Mouse (Mus musculus) frontal cortex, adult 2 months (tissue): ENCODE data around the gene Csnka2ip. TPM values are rescaled to one million over a fixed set of nuclear protein-coding genes. Genes with fewer than 3 reads are reported as not detected.

Experiments
- DNase-seq, 2 experiments: peaks; one replicate each; pipeline ENCODE4 v3.0.0; 2022; ENCODE audit warnings: low spot score in 1 of 2; ENCODE audit errors: extremely low spot score in 1 of 2
- polyA plus RNA-seq: library from polyadenylated mRNA; depleted of rRNA; stranded (reverse); fragments of >200 nt; gene quantifications from 2 replicates; pipeline ENCODE4 v1.2.3, GENCODE M21; 2012; rRNA removed

Csnka2ip gene
- polyA plus RNA-seq, result 0.04 and 0.06 TPM in 2 replicates

DNA sequence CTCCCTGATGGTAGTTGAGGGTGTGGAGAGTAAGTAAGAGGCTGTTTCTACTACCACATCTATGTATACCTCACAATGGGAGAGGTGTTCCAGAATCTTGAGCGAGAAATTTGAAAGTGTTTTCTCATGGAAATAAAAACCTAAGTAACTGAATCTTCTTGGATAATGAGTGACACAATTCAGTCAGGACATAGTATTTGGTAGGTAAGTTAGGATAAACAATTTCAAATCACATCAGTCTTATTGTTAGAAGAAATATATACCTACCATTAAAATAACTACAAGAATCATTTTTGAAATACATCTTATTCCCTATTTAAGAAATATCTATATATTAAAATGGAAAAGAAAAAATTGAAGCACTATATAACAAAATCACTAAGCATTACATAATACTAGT is at the start of gene Csnka2ip:
Gene Csnka2ip, minus strand, starts transcription at position 101 of the 400 bp plus-strand sequence.
- DNase-seq, result no peak

DNA sequence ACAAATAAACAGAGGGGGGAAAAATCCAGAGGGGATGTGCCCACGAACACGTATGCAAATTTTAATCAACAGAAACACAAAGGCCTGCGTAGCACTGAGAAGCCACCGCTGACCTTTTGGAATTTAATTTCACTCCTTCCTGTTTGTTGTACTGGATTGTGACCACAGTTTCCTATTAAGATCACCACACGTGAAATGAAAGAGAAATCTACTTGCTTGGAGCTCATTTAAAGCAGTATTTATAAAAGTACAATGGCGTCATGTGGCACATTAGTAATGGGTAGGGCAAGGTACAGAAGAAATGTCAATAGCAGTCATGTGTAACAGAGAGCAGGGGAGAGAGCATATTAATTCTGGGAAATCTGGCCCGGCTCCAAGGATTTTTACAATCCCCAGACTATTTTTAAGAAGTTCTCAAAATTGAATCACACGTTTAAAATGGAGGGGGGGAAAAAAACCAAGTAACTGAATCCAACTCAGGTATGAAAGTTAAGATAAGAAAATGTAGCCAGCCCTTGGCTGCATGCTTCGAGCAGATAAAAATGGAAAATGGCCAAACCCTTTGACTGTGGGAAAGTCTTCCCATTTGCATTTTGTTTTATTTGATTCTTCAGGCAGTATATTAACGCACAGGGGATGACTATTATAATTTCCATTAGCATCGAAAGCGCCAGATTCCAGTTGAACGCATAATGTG is 47.5 kb upstream of the Csnka2ip start:
- DNase-seq, result no peak

DNA sequence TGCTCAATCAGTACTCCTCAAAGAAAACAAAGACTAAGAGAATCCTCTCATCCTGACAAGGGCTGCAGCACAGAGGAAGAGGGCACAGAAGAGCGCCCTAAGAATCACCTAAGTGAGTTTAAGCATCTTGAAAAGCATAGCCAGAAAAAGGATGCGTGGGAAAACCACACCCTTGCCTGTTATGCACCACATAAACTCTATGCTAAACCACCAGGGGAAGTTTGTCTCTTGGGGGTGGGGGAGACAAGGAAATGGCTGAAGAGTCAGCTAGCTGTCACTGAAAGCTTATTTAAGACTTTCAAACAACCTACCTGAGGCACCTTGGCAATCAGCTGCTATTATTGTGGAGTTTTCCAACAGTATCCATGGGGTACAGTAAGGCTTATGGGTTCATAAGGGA is 45.6 kb upstream of the Csnka2ip start:
- DNase-seq, result no peak

DNA sequence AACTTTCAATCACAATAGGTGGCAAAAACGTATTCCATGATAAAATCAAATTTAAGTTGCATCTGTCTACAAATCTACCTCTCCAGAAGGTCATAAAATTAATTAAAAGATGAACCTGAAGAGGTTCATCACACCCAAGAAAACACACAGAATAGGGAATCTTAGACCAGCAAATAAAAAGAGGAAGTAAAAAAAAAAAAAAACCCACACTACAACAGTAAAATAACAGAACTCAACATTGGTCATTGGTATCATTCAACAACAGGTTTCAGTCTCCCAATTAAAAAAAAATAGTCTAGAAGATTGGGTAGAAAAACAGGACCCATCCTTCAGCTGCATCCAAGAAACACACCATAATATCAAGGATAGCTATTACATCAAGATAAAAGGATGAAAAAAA is 32.9 kb upstream of the Csnka2ip start:
- no peak for DNase-seq

DNA sequence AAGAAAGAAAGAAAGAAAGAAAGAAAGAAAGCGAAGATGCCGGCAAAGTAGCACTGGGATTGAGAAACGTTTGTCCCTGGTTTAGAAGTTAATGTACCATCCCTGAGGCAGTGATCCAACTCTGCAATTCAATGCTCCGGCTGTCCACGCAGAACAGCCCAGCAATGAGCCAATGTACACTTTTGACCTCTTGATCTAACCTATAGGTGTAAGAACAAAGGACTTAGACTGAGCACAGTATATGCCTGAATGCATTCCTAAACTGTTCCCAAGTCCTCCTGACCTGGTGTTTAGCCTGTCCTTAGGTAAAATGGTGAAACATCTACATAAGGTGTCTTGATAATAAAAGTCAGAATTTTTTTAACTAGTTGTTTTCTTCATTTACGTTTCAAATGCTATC is 17.9 kb upstream of the Csnka2ip start:
- no peak for DNase-seq

DNA sequence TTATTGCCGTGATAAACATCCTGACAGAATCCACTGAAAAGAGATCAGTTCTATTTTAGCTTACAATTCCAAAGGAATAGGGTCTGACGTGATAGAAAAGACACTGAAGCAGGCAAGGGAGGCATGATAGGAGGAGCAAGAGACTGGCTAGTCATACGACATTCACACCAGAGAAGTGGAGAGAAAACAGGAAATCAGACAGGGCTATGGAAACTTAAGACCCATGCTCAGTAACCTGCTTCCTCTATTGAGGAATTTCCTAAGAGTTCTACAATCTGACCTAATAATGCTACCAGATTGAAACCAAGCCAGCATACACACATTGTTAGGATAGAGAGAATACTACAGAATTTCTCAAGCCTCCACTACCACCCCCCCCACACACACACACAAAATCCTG is 12.4 kb upstream of the Csnka2ip start:
- no peak for DNase-seq

DNA sequence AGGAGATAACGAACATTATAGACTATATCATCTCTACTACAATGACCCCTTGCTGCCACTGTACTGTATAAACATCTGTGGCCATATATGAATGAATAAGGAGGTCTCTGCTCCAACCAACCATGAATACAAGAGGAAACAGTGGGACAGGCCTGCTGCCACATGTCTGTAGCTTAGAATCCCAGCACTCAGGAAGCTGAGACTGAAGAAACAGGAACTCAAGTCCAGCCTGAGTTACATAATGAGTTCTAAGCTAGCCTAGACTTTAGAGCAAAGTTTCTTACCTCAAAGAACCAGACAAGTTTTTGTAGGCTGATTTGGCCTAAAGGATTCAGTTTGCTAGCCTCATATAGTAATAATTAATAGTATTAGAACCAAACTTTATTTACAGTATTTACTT is 5.6 kb upstream of the Csnka2ip start:
- DNase-seq, result no peak

DNA sequence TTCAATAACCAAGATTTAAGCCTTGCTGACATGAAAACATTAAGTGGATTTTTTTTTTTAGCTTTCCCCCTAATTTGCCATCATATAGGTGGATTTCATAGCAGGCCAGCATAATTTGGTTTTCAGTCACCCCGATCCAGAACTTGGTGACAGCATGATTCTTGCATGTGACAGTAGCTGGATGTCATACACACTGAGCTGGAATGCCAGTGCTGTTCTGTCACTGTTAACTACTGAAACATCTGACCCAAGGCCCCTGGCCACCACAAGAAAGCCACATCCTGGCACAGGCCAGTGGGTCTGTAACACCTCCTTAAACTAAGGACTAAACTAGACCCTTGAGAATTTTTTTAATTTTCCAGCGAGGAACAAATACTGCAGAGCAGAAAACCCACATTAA is 15.4 kb downstream of the Csnka2ip start:
- DNase-seq, result no peak

DNA sequence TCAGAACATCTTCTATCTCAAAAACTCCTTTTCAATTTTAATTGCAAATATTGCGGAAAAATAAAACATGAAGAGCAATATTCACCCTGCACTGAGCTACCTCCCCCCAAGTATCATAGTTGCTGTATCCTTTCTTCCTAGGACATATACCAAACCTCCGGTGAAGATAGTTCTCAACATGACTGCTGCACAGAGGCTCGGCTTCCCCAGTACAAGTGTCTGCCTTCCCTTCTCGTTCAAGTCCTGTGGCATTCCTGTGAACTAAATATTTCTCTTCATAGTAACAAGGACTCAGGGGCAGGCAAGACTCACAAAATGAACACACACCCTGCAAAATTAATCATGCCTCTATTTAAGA is 16.0 kb downstream of the Csnka2ip start:
- no peak for DNase-seq

DNA sequence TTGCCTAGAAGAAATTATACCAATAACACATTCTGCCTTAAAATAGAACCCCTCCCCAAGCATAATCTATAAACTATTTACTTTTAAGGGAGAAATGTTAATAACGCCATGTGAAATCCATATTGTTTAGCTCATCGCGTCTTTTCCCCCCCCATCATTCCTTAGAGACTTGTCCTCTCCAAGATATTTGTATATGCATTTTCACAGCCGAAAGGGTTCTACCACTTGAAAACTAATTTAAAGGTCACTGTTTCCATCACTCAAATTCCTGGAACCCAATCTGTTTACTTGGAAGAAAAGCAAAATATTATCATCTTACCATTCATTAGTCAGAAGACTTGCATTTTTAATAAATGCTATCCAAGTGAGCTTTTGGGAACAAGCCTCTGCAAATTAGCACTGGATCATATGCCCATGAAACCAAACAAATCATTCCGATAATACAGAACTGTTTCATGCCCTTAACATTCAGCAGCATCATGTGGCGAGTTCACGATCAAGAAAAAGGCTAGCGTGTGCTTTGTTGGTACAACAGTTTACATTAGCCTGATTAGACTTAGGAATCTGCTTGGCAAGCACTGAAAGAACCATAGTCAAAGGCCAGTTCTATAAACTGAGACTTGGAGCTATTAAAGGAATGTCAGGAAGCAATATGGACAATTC is 16.5 kb downstream of the Csnka2ip start:
- DNase-seq, result no peak

DNA sequence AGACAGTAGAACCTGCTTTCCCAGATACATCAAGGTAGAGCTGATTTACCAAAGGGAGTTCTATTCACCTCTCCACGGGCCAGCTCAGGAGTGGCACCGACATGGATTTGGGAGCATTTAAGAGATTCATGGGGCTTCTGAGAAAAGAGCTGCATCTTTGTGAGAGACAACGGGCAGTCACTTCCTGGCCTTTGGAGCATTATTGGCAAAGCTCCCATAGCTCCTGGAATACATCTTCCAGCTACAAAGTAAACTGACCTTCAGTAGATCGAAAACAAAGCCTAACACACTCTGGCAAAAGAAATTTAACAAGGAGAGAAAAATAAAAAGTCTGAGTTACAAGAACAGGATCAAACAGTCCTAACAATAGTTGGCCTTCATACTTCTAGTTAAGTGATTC is 17.6 kb downstream of the Csnka2ip start:
- no peak for DNase-seq

DNA sequence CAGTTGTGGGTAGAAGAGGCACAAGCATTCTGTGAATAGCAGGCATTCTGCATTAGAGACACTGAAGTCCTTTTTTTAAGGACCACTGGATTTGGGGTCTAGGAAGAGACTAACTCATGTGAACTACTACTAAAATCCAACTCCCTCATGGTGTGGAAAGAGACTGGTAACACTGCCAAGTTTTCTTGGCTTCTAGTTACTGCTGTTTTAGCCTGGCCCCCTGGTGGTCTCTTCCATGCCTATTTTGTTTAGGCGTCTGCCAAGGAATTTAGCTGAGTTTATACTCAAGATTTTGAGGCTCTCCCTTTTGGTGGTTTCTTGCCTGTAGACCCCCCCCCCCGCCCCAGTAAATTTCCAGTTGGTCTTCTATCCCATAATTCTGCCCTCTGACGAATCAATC is 18.8 kb downstream of the Csnka2ip start:
- no peak for DNase-seq

DNA sequence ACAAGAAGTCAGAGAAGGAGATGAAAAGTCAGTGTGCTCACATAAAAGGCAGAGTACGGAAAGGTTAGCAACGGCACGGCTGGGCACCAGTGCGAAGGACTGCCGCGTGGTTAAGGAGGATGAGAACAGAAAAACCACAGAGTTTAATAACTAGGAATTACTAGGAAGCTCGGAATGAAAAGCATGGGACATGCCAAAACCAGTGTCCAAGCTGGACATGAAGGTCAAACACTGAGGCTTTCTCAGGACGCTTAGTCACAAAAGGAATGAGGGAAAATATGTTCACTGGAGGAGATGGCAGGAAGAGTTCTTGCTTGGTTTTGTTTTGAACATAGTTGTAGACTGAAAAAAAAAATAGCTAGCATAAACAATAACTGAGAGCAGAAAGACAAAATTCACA is 32.7 kb downstream of the Csnka2ip start:
- DNase-seq, result no peak

DNA sequence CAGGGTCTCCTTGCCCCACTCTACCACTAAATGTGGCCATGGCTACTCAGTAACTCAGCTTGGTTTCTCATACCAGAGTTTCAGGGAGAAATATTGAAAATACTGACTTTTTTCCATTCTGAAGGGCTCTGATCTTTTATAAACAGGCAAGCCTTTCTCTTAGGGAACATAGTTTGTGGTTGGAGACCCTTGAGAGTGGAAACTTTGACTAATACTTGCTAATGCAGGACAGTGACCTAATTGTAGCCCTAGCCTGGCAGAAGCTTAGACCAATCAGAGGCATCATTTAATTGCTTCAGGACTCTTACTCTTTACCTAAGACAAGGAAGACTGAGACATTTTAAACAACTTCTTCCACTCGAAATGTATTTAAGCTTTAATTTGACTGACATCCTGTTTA is 39.1 kb downstream of the Csnka2ip start:
- no peak for DNase-seq

DNA sequence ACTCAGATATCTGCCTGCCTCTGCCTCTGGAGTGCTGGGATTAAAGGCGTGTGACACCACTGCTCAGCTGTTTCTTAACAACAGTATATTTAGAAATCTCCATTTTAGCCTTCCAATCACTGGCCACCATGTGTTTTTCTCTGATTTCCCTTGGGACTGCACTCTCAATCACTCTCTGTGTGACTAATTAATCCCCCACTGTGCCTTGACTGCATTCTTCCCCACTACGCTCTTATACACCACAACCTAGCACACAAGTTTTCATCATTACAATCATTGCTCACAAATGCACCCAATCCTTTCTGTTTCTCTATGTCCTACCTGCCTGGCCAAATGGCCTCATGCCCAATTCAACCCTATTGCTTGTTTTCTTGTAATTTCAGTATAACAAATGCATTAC is 43.7 kb downstream of the Csnka2ip start:
- DNase-seq, result no peak

DNA sequence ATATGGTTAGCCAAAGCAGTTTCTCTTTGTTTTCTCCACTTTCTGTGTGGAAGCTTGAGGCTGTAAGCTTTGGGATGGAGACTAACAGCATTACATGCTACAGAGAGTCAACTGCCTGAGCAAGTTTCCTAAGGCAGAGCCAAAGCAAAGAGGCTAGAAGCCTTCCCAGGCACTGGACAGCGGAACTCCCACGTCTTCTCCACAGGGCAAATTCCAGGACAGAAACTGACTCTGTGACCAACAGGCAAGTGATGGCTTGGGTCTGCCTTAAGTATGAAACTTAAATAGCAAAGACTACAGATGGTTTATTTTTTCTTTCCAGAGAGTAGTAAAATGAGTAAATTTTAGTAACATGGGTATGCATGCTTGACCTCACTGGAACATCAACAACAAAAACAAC is 75.3 kb downstream of the Csnka2ip start:
- no peak for DNase-seq

DNA sequence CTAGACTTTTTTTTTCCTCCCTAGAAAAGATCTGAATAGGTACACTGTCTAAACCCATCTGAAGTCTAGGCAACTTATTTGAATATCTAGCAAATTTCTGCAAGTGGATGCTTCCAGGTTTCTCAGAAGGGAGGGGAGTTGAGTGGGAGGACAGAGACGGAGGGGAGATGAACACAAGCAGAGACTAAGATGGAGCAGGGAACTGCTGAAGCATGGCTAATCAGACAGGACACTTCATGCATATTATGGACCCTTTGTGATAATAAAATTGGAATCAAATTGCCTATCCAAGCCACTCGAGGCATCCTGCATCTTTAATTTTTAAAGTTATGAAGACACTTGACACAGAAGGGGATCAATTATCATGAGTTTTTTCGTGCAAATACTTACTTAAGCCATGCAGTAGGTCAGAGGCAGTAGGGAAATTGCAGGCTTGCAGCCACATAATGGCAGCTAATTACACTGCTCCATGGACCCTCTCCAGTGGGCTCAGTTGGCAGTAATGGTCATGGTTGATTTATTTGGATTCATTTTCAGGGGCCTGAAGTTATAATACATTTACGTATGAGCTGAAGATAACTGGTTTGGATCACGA is 78.1 kb downstream of the Csnka2ip start:
- DNase-seq, result no peak

DNA sequence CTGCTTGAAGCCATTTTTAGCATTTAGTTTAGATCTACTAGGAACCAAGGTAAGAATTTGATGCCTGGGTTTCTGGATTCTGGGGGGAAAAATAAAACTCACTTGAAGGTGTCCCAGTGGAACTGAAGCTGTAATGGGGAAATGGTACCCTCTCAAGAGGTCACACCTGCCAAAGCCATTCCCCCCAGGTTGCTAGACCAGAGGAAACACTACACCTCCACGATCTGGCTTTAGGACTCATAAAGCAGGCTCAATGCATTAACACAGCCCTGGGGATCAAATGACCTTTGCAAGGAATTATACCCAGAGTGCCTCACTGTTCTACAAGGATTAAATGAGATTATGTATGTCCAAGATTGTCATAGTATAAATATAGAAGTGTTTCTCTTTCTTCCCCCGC is 88.8 kb downstream of the Csnka2ip start:
- no peak for DNase-seq
